Mouse (Mus musculus): ENCODE measurements around the gene Tor4a. TPM values are rescaled to one million over a fixed set of nuclear protein-coding genes. Genes with fewer than 3 reads are reported as not detected.

Tor4a gene
- polyA plus RNA-seq, 1 experiment from 2014 or later = 3.1 TPM

GRCm38 (mm10) chr2:25203631-25204214, 7.0 kb upstream of the Tor4a start:
- peaks cover 88% of the 10 kb centered on the region for H3K36me3 ChIP-seq
- no peak for ATAC-seq (ENCODE audit: insufficient number of reproducible peaks, insufficient read depth, low FRiP score, low TSS enrichment)
- H3K4me2 ChIP-seq (replicated peaks) = no peak overlapping the region
- H3K27me3 ChIP-seq = no peaks in the 10 kb centered on the region
- no peak overlapping the region for H3K9ac ChIP-seq
- no peaks in the 10 kb centered on the region for H3K4me1 ChIP-seq
- no peak overlapping the region for H3K27ac ChIP-seq
- no peaks in the 10 kb centered on the region for H3K9me3 ChIP-seq
- no peak overlapping the region for H3K4me3 ChIP-seq
- 65% methylated on average over 4 of the region's 4 CpGs for WGBS

GRCm38 (mm10) chr2:25200631-25201030, 3.9 kb upstream of the Tor4a start:
- WGBS = 87% methylated on average over 2 of the region's 2 CpGs
- Histone ChIP-seq H3K9ac (no peak overlapping the region), H3K4me3 (no peak overlapping the region), H3K4me1 (peaks cover 10% of the 10 kb centered on the region; the same call in 1 of the 2 replicates), H3K27ac (no peak overlapping the region), H3K4me2 (replicated peaks) (no peak overlapping the region), H3K9me3 (no peaks in the 10 kb centered on the region), H3K27me3 (peaks cover 19% of the 10 kb centered on the region), H3K36me3 (peaks cover 65% of the 10 kb centered on the region)
- no peak for ATAC-seq (ENCODE audit: insufficient number of reproducible peaks, insufficient read depth, low FRiP score, low TSS enrichment)

GRCm38 (mm10) chr2:25197946-25198345, 1.3 kb upstream of the Tor4a start:
- Histone ChIP-seq H3K4me2 (replicated peaks) (no peak overlapping the region), H3K4me1 (peaks cover 16% of the 10 kb centered on the region), H3K36me3 (peaks cover 40% of the 10 kb centered on the region), H3K9ac (no peak overlapping the region), H3K9me3 (no peaks in the 10 kb centered on the region), H3K4me3 (no peak overlapping the region), H3K27ac (no peak overlapping the region), H3K27me3 (peaks cover 39% of the 10 kb centered on the region)
- no peak for ATAC-seq (ENCODE audit: insufficient number of reproducible peaks, insufficient read depth, low FRiP score, low TSS enrichment)

- Histone ChIP-seq H3K9me3 (no peaks in the 10 kb centered on the region), H3K4me1 (peaks cover 16% of the 10 kb centered on the region), H3K4me3 (no peak overlapping the region), H3K9ac (no peak overlapping the region), H3K4me2 (replicated peaks) (no peak overlapping the region; the same call in 1 of the 2 replicates), H3K27ac (no peak overlapping the region), H3K36me3 (peaks cover 32% of the 10 kb centered on the region), H3K27me3 (peaks cover 39% of the 10 kb centered on the region)
- ATAC-seq (ENCODE audit: insufficient number of reproducible peaks, insufficient read depth, low FRiP score, low TSS enrichment) = no peak
- WGBS = 26% methylated on average over 2 of the region's 2 CpGs
Observed at GRCm38 (mm10) chr2:25197191-25197590, 505 bp upstream of the Tor4a start.

- WGBS = 19% methylated on average over 55 of the region's 55 CpGs
- Histone ChIP-seq H3K4me2 (replicated peaks) (peak overlapping the region; percentile 43), H3K4me1 (peaks cover 16% of the 10 kb centered on the region), H3K27ac (no peak overlapping the region), H3K27me3 (peaks cover 39% of the 10 kb centered on the region), H3K4me3 (peak overlapping the region; percentile 25), H3K9me3 (no peaks in the 10 kb centered on the region), H3K9ac (no peak overlapping the region), H3K36me3 (peaks cover 16% of the 10 kb centered on the region)
- ATAC-seq (ENCODE audit: insufficient number of reproducible peaks, insufficient read depth, low FRiP score, low TSS enrichment) = no peak
Observed at GRCm38 (mm10) chr2:25195211-25196156, 1.2 kb downstream of the Tor4a start.

GRCm38 (mm10) chr2:25194486-25195171, 2.1 kb downstream of the Tor4a start:
- Histone ChIP-seq H3K4me2 (replicated peaks) (peak overlapping the region; percentile 43; the same call in 1 of the 2 replicates), H3K27me3 (peaks cover 39% of the 10 kb centered on the region), H3K4me1 (peaks cover 16% of the 10 kb centered on the region), H3K9me3 (no peaks in the 10 kb centered on the region), H3K9ac (no peak overlapping the region), H3K27ac (no peak overlapping the region), H3K36me3 (peaks cover 7% of the 10 kb centered on the region), H3K4me3 (no peak overlapping the region)
- ATAC-seq (ENCODE audit: insufficient number of reproducible peaks, insufficient read depth, low FRiP score, low TSS enrichment) = no peak
- WGBS = 79% methylated on average over 17 of the region's 17 CpGs

- peaks cover 16% of the 10 kb centered on the region for H3K4me1 ChIP-seq
- H3K9ac ChIP-seq = 0 out of 2 replicates have a peak overlapping the region, but pooled peaks have one; percentile 33
- H3K36me3 ChIP-seq = peaks cover 2% of the 10 kb centered on the region; the same call in 1 of the 2 replicates
- H3K4me3 ChIP-seq = no peak overlapping the region
- ATAC-seq (ENCODE audit: insufficient number of reproducible peaks, insufficient read depth, low FRiP score, low TSS enrichment) = no peak
- WGBS = 74% methylated on average over 5 of the region's 5 CpGs
- H3K9me3 ChIP-seq = no peaks in the 10 kb centered on the region
- no peak overlapping the region for H3K27ac ChIP-seq
- H3K4me2 ChIP-seq (replicated peaks) = no peak overlapping the region
- peaks cover 39% of the 10 kb centered on the region for H3K27me3 ChIP-seq
Observed at GRCm38 (mm10) chr2:25194006-25194405, 2.7 kb downstream of the Tor4a start.

GRCm38 (mm10) chr2:25193330-25193770, 3.3 kb downstream of the Tor4a start:
- H3K4me3 ChIP-seq = no peak overlapping the region
- peak; percentile 57 for ATAC-seq (ENCODE audit: insufficient number of reproducible peaks, insufficient read depth, low FRiP score, low TSS enrichment)
- H3K4me2 ChIP-seq (replicated peaks) = peak overlapping the region; percentile 27; the same call in 1 of the 2 replicates
- H3K9ac ChIP-seq = peak overlapping the region; percentile 33; the same call in 1 of the 2 replicates
- H3K4me1 ChIP-seq = peaks cover 16% of the 10 kb centered on the region
- no peaks in the 10 kb centered on the region for H3K36me3 ChIP-seq
- WGBS = under 1% methylated on average over 6 of the region's 6 CpGs
- no peak overlapping the region for H3K27ac ChIP-seq
- H3K27me3 ChIP-seq = peaks cover 39% of the 10 kb centered on the region
- no peaks in the 10 kb centered on the region for H3K9me3 ChIP-seq

GRCm38 (mm10) chr2:25187841-25188240, 8.8 kb downstream of the Tor4a start:
- no peak overlapping the region for H3K9ac ChIP-seq
- no peaks in the 10 kb centered on the region for H3K36me3 ChIP-seq
- WGBS = 79% methylated on average over 6 of the region's 6 CpGs
- peaks cover 14% of the 10 kb centered on the region; the same call in 1 of the 2 replicates for H3K4me1 ChIP-seq
- H3K9me3 ChIP-seq = no peaks in the 10 kb centered on the region
- H3K27ac ChIP-seq = no peak overlapping the region
- H3K27me3 ChIP-seq = peaks cover 27% of the 10 kb centered on the region
- no peak overlapping the region for H3K4me2 ChIP-seq (replicated peaks)
- ATAC-seq (ENCODE audit: insufficient number of reproducible peaks, insufficient read depth, low FRiP score, low TSS enrichment) = no peak
- H3K4me3 ChIP-seq = no peak overlapping the region

GRCm38 (mm10) chr2:25186575-25186930, 10.1 kb downstream of the Tor4a start:
- ATAC-seq (ENCODE audit: insufficient number of reproducible peaks, insufficient read depth, low FRiP score, low TSS enrichment) = 0 out of 2 replicates have a peak, but pooled peaks have one; percentile 1
- H3K27me3 ChIP-seq = peaks cover 39% of the 10 kb centered on the region

More at GRCm38 (mm10) chr2:25186575-25186930, 10.1 kb downstream of the Tor4a start:
- 28% methylated on average over 5 of the region's 5 CpGs for WGBS
- no peaks in the 10 kb centered on the region for H3K36me3 ChIP-seq
- no peaks in the 10 kb centered on the region for H3K9me3 ChIP-seq
- peak overlapping the region; percentile 51 for H3K4me3 ChIP-seq
- no peak overlapping the region; the same call in 1 of the 2 replicates for H3K27ac ChIP-seq
- H3K4me2 ChIP-seq (replicated peaks) = peak overlapping the region; percentile 89
- H3K9ac ChIP-seq = peak overlapping the region; percentile 64; the same call in 1 of the 2 replicates
- H3K4me1 ChIP-seq = peaks cover 14% of the 10 kb centered on the region; the same call in 1 of the 2 replicates
